Mouse (Mus musculus) mature B cell (primary cell): ENCODE measurements around the gene Slfnl1.

ENCODE experiments used
- in situ Hi-C: fragments of 300-500 bp; cut with MboI; formaldehyde crosslinking; loops from 2 replicates; pipeline ENCODE4 v1.14.3; 2019

Gene Slfnl1

DNA sequence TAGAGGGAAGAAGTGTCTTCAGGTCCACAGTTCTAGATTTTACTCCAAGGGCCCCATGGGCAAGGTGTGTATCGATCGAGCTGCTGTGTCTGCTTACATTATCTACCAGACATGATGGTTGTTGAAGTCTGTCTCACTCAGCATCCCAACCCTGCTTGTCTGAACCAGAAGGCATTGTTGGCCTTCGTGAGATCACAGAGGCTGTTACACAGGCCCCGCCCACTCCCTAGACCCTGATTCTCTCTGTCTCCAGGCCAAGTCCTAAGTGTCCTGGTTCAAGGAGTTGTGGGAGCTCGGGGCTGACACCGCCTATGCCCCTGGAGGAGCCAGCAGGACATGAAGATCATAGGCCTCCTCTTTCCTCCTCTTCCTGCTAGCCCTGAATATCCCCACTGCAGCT lies at the start of gene Slfnl1:
Gene Slfnl1, plus strand, starts transcription at position 246 of the 400 bp plus-strand sequence.
- in situ Hi-C loops, result no loop called here

GRCm38 (mm10) chr4:120487707-120488106 lies 44.3 kb upstream of the Slfnl1 start:
- in situ Hi-C loops, result no loop called here

DNA sequence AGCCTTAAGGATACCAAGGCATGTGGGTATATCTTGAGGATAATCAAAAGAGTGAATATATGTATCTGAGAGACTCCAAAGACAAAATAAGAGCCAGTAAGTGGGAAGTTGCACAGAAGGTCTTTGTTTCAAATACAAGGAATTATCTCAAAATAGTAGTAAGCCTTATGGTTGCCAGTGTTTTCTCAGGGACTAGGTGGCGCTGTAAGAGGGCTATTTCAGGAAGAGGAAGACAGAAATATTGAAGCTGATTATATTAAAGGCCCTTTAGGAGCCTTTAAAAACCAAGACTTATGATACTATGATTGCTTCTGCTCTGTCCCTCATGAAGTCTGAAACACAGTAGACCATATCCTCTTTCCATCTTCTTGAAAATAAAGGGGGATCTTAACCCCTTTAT lies 25.1 kb upstream of the Slfnl1 start:
- in situ Hi-C loops, result no loop called here

DNA sequence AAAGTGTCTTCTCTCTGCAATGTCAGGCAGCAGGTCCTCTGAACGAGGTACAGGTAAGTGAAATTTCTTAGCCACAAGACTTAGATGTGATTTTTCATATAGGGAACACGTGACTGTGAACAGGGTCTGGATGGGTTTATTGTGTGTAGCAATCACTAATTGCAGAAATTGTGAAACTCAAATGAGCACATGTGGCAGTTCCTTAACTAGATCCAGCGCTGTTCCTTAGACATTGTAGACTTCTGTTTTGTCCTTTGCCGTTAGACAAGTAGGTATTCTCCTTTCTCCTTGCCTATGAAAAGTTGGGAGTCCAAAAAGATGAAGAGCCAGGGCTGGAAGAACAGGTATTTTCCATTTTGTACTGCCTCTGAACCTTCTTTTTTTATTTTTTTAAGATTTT lies 20.8 kb upstream of the Slfnl1 start:
- in situ Hi-C loops, result no loop called here

DNA sequence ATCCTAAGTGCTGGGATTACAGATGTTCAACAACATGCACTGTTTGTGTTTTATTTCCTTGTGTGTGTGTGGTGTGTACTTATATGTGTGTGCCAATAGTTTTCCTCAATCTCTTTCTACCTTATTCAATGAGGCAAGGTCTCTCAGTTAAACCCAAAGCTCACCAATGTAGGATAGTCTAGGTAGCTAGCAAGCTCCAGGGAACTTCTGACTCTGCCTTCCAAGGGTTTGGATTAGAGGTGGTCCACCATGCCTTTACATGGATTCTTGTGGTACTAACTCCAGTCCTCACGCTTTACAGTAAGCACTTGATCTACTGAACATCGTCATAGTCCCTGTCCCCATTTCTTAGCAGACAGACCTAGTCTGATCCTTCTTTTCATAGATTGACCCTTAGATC lies 17.7 kb upstream of the Slfnl1 start:
- in situ Hi-C loops, result no loop called here

DNA sequence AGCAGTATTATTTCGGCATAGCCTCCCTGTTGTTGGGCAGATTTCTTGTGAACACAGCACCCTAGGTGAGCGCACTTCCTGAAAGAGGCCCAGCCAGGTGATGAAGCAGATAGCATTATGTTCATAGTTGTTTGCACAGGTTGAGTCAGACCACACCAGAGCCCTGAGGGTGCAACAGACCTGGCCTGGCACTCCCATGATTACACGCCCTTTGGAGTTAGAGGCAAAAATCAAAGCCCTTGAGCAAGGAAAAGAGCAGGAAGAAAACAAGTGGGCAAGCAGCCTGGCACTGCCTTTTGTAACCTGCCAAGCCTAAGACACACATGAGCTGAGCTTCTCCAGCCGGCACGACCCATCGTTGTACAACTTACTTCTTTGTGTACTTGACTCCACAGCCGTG lies 15.5 kb upstream of the Slfnl1 start:
- in situ Hi-C loops, result no loop called here

DNA sequence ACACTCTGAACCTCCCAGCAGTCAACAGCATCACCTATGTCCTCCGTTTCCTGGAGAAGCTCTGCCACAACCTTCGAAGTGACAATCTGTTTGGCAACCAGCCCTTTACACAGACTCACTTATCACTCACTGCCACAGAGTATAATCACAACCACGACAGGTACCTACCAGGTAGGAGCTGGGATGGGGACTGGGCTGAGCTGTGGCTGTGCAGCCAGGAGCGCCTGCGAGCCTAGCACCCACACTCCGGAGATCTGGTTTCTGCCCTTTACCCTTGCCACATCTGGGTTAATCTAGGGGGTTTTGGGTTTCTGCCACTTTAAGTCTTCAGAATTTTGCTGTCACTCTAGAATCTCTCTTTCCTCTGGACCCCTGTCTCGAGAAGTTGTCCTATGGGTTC lies 15.1 kb upstream of the Slfnl1 start:
- in situ Hi-C loops, result no loop called here

- in situ Hi-C loops, result no loop called here
Observed at GRCm38 (mm10) chr4:120517335-120517734, 14.7 kb upstream of the Slfnl1 start.

DNA sequence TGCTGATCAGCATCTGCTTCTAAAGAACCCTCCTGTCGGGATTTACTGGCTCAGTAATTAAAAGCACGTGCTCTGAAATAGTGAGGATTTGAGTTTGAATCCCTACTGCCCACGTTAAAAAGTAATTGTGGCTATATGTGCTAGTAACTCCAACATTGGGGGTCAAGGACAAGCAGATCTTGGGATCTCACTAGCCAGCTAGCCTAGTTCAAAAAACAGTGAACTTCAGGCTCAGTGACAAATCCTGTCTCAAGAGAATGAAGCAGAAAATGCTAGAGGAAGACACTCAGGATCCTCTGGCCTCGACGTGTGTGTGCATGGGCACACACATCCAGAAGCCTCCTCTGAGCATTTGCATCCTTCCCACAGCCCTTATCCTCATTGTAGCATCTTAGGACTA lies 10.3 kb upstream of the Slfnl1 start:
- in situ Hi-C loops, result no loop called here

GRCm38 (mm10) chr4:120522351-120522750 lies 9.7 kb upstream of the Slfnl1 start:
- in situ Hi-C loops, result no loop called here

DNA sequence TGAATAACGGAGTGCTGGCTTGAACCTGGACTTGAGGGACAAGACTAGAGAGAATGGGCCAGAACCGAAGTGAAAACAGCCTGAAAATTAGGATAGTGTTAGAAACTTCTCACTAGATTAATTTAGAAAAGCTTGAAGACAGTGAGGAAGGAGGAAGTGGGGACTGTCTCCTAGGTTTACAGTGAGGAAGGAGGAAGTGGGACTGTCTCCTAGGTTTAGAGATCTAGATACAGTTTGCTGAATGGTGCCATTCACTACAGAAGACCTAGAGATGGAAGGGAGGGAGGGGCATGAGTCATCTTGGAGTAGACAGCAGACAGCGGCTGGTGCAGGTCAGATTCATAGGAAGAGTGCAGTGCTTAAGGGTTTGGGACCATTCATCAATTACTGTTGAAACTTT lies 8.9 kb upstream of the Slfnl1 start:
- in situ Hi-C loops, result no loop called here

- in situ Hi-C loops, result no loop called here
Observed at GRCm38 (mm10) chr4:120528171-120528570, 3.9 kb upstream of the Slfnl1 start.

DNA sequence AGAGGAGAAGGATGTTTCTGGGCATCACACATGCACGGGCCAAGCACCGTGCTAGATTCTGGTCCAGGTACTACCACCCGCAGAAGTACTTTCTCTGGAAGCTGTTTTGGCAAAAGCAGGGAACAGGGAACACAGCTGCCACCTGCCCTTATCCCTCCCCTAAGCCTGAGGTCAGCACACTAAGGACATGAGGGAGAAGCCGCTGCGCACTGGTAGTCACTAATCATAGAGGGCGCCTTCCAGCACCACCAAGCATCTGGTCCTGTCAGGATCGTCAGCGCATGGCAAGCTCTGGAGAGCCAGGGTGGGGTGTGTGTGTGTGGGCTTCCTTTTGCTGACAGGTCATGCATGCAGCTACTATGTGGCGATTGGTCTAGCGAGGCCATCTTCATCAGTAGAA lies 6.6 kb downstream of the Slfnl1 start:
- in situ Hi-C loops, result no loop called here

- in situ Hi-C loops, result no loop called here
Observed at GRCm38 (mm10) chr4:120544896-120545295, 12.9 kb downstream of the Slfnl1 start.

- in situ Hi-C loops, result no loop called here
Observed at GRCm38 (mm10) chr4:120556592-120556991, 24.6 kb downstream of the Slfnl1 start.

- in situ Hi-C loops, result no loop called here
Observed at GRCm38 (mm10) chr4:120565726-120566125, 33.7 kb downstream of the Slfnl1 start.

GRCm38 (mm10) chr4:120568005-120568404 lies 36.0 kb downstream of the Slfnl1 start:
- in situ Hi-C loops, result no loop called here

- in situ Hi-C loops, result no loop called here
Observed at GRCm38 (mm10) chr4:120569025-120569424, 37.0 kb downstream of the Slfnl1 start.

DNA sequence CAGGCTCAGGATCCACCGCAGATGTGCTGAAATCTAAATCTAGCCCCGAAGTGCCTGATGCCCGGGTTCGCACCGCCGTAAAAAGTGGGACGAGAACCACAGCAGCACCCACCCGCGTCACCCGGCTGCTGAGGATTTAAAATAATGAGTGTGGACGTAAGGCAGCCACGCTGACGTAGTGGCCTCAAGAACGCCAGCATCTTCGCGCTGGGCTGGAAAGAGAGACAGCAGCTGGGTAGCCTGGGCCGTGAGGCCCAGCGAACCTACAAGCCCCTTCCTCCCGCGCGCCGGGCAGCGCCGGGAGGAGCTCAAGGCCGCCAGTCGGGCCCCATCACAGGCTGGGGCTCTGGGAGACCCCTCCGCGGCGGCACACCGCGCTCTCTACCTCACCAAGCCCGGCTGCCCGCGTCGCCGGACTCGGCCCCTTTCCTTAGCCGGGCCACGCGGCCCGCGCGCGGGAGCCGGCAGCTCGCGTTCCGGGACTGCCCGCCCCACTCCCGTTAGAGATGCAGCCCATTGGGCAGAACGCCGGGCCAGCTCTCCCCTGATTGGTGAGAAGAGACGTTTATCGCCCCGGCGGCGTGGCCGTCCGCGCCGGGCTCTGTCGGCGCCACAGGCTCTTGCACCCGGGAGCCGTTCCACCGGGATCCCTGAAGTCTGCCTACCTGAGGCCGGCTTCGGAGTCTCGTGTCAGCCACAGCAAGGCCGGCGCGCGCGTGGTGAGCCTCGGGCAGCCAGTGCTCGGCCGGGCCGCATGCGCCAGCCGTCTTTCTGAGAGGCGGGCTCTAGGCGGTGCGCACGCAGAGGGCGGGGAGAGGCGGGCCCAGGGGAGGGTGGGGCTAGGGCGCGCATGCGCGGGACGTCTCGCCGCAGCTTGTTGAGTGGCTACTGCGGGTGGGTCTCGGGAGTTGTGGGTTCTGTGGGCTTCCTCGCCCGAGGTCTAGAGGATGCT lies 37.7 kb downstream of the Slfnl1 start, which contains the start of gene Ctps:
Gene Ctps, minus strand, starts transcription at position 791 of the 952 bp plus-strand sequence.
- in situ Hi-C loops, result no loop called here

- in situ Hi-C loops, result no loop called here
Observed at GRCm38 (mm10) chr4:120570438-120571069, 38.5 kb downstream of the Slfnl1 start.

DNA sequence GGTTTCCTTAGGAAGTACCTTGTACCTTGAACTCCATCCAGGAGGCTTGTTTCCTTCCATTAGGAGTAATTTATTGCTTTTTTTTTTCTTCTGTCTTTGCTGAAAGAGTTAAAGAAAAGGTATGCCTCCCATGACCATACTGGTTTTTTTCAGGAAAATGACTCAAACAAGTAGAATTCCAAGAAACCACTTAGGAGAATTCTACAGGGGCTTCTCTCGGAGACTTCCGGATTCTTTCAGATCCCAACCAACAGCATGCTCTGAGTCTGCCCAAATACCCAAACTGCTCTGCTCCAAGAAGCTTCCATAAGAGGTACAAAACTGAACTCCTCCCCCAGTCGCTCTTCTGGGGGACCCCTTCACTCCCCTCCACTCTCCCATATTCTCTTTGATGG lies 39.0 kb downstream of the Slfnl1 start:
- in situ Hi-C loops, result no loop called here

GRCm38 (mm10) chr4:120571691-120572090 lies 39.7 kb downstream of the Slfnl1 start:
- in situ Hi-C loops, result no loop called here

- in situ Hi-C loops, result loop anchor here (25.0 kb wide), 1 partner anchor 306 kb away; no protein-coding TSS in a partner anchor
Observed at GRCm38 (mm10) chr4:120580894-120581293, 48.9 kb downstream of the Slfnl1 start.
